Mouse (Mus musculus) ES-Bruce4 (cell line): ENCODE results near the gene Hoxc6.

ENCODE experiments used
- CTCF ChIP-seq: IDR thresholded peaks from one replicate; pipeline ENCODE4 v1.8.1; 2011; ENCODE audit warnings: low read depth, low read length
- POLR2A ChIP-seq: IDR thresholded peaks from one replicate; pipeline ENCODE4 v1.8.1; 2011; ENCODE audit warnings: low read length; ENCODE audit not compliant: insufficient read depth

DNA sequence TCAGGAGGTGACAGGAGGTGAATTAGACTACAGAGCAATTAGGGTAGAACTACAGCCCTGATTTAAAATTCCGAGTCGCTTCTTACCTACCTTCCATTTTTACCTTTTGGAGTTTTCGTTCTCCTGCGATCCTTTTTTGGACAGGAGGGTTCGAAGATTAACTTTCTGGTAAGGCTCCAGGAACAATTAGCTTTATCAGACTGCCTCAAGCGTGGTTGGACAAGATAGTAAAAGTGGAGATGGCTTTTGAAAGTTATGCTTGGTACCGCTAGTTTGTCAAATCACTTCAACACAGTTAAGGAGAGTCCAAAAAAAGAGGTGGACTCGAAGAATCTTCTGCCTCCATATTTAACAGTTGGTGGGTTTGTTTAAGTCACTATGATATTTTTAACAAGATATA is 23.5 kb downstream of the Hoxc6 start:
- TF ChIP-seq CTCF (no peak), POLR2A (no peak)
